Mouse (Mus musculus): ENCODE results near the gene Lrrc46.

Lrrc46 gene

DNA sequence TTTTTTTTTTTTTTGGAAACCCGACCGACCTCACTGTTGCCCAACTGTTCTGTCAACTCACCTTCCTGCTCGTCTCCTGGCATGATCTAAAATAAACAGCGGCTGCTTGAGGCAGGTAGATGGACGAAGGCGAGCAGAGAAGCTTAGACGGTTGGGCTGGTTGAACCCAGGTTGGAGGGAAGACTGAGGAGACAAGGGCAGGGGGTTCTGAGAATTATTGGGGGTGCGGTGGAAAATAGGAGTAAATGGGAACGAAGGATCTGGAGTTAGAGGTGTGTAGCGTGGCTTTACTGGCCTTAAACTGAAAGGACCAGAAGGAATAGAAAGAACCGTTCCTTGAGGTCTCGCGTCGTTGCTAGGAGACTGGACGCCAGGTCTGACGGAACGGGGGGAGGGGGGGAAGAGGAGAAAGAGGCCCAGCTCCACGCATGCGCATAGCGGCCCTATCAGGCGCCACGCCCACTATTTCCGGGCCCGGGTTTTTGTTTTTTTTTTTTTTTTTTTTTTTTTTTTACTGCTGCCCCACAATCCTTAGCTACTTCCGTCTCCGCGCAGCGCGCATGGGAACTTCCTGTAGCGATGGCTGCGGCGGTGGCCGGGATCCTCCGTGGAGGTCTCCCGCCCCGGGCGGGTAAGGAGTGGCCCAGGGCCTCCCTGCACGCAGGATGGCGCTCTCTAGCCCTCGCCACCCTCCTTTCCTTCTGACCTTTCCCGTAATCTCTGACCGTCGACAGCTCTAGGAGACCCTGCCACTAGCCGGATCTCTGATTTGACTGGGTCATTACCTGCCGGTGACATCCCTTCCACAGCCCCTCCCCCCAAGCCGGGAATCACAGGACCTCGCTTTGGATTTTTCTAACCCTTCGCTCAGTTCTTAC lies at the start of gene Lrrc46, which contains the start of gene Mrpl10:
Lrrc46 (minus strand) TSS at position 386 of the 878 bp plus-strand sequence.
Mrpl10 (plus strand) TSS at position 539 of the 878 bp plus-strand sequence.
- DNase-seq: peak; percentile 87

GRCm38 (mm10) chr11:97086365-97086764 lies 45.2 kb upstream of the Lrrc46 start:
- no peak for DNase-seq

GRCm38 (mm10) chr11:97084821-97085505 lies 43.8 kb upstream of the Lrrc46 start:
- DNase-seq: no peak

GRCm38 (mm10) chr11:97083401-97084140 lies 42.4 kb upstream of the Lrrc46 start:
- no peak for DNase-seq

DNA sequence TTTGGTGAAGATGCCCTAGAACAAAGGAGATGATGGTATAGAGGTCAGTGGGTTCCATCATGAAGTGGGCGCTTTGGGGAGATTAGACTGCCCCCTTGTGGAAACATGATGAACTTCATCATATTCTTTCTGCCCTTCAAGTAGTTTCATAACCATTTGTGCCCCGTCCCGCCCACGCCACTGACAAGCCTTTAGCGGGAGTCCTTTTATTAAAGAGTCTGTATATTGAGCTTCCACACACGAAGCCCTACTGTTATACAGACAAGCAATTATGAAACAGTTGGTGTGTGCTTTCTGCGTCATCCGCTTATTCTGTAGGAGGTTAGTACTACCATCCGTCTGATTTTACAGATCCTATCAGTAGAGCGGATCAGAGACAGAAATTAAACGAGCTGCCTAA lies 41.8 kb upstream of the Lrrc46 start:
- peak; percentile 41 for DNase-seq

GRCm38 (mm10) chr11:97080291-97080690 lies 39.1 kb upstream of the Lrrc46 start:
- DNase-seq: no peak

- no peak for DNase-seq
These were observed 37.5 kb upstream of the Lrrc46 start for GRCm38 (mm10) chr11:97078751-97079150.

- DNase-seq: no peak
These were observed 33.0 kb upstream of the Lrrc46 start for GRCm38 (mm10) chr11:97074235-97074634.

GRCm38 (mm10) chr11:97072533-97072932 lies 31.3 kb upstream of the Lrrc46 start:
- DNase-seq: peak; percentile 39

DNA sequence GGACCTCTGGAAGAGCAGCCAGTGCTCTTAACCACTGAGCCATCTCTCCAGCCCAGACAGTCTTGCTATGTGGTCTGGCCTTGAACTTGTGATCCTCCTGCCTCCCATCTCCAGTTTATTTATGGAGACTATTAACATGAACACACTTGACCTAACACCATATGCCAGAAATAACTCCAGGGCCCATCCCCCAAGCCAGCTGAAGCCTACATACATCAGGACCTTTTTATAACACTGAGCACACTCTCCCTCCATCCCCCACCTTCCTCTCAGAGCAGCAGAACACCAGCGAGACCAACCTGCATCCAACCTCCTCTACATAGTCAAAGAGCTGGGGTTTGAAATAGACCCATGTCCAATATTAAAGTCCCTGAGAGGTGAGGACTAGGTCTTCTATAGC lies 29.9 kb upstream of the Lrrc46 start:
- DNase-seq: no peak

DNA sequence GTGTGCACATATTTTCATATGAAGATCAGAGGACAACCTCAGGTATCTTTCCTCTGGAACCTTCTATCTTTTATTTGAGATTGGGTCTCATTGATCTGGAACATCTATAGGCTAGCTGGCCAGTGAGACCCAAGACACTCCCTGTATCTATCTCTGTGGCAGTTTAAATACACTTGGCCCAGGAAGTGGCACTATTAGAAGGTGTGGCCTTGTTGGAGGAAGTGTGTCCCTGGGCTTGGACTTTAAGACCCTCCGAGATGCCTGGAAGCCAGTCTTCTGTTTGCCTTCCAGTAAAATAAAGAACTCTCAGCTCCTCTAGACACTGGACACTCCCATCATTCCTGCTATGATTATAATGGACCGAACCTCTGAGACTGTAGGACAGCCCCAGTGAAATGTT lies 28.6 kb upstream of the Lrrc46 start:
- DNase-seq: no peak

DNA sequence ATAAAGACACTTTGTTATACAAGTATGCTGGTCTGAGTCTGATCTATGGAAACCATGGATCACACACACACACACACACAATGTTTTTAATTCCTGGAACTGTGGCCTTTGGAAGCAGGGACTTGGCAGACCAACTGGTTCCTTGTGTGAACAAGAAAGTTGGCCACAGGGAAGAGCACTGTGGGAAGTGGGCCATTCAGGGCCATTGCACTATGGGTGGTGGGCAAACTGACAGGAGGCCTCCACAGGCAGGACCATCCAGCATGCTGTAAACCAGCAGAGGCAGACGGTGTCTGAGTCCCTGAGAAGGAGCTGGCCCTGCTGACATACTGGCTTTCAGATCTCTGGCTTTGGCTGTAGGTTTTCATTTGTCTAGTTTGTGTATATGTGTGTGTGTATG lies 28.1 kb upstream of the Lrrc46 start:
- DNase-seq: no peak

DNA sequence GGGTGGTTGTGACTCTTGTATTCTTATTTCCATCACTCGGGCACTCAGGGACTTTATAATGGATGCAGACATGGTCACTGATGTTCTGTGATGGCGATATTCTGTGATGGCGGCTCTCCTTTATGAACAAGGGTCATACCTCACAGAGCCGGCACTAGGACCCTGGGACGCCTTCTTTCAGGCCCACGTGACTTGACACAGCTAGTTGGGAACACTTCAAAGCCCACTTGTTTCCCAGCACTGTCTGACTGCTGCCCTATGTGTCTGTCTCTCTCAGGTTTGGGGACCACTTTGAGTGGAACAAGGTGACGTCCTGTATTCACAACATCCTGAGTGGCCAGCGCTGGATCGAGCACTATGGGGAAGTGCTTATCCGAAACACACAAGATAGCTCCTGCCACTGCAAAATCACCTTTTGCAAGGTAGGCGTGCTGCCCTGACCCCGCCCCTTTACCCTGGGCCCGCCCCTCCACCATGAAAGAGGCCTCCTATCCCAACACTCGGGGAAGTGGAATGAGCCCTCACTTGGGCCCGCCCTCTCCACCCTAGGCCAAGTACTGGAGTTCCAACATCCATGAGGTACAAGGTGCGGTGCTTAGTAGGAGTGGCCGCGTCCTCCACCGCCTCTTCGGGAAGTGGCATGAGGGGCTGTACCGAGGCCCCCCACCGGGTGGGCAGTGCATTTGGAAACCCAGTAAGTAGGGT lies 25.6 kb upstream of the Lrrc46 start:
- DNase-seq: no peak

- no peak for DNase-seq
These were observed 24.5 kb upstream of the Lrrc46 start for GRCm38 (mm10) chr11:97065538-97066295.

- no peak for DNase-seq
These were observed 22.7 kb upstream of the Lrrc46 start for GRCm38 (mm10) chr11:97063921-97064295.

GRCm38 (mm10) chr11:97063274-97063920 lies 22.2 kb upstream of the Lrrc46 start:
- DNase-seq: no peak

GRCm38 (mm10) chr11:97052219-97052646 lies 11.0 kb upstream of the Lrrc46 start:
- peak; percentile 55 for DNase-seq

GRCm38 (mm10) chr11:97050944-97051586 lies 9.9 kb upstream of the Lrrc46 start:
- peak; percentile 20 for DNase-seq

DNA sequence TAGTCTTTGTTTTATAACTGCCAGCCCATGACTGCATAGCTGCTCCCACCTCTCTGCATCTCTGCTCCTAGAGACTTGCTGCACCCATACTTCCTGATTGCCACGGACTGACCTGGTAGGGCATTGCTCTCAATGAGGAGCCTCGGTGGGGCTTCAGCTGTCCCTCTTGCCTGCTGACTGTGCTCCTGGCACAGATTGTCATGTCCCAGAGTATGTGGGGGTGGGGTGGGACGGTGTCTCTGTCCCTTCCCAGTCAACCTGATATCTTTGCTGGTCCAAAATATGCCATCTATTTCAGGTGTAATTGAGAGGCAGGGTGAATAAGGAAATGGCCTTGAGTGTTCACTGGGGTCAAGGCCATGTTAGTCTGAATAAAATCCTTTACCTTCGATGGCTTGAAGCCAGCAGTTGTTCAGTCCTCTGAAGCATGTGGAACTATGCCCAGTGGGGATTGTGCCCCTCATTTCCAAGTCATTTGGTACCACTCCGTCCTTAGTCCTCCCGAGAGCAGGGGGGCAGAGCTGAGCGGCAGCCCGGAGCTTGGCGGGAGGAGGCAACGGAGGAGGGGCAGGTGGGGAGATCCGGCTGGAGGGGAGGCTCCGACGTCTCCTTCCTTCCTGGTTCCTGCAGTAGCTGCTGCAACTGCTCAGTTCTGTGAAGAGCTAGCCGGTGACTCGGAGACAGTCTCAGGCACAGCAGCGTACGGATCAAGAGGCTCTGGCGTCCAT lies 9.2 kb upstream of the Lrrc46 start, which contains the start of gene Osbpl7:
Osbpl7 (plus strand) TSS at position 413 of the 728 bp plus-strand sequence.
- DNase-seq: peak; percentile 67

- DNase-seq: no peak
These were observed 8.4 kb upstream of the Lrrc46 start for GRCm38 (mm10) chr11:97049492-97050085.
